Mouse (Mus musculus): ENCODE data around the gene Fgfr2. TPM values are rescaled to one million over a fixed set of nuclear protein-coding genes. Genes with fewer than 3 reads are reported as not detected.

Gene Fgfr2
- polyA plus RNA-seq, 1 experiment from 2014 or later = 169 TPM

DNA sequence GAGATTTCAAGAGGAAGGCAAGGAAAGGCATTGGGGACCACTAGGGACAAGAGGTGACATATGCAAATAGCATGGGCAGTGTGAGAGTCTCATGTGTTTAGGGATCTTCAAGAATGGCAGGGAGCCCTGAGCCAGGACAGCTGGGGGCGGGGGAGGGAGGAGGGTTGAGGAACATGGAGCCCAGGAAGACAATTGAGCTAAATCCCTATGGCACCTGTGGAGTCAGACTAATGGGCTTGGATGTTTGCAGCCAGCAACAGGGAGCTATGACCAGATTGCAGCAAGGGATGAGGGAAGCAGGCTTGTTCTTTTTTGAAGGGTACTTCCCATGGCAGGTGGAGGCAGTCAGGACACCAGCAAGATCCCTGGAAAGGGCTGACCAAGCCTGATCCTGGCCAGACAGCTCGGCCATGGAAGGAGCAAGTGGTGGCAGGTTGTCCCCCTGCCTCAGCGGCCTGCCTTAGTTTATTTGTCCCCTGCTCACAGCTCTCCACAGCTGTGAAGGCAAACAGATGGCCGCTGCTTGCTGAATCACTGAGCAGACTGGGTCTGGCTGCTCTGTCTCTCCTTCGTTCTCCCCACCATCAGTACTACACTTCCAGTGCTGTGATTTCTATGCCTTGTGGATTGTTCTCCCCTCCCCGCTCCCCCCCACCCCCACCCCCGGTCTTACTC, 737.6 kb downstream of the Fgfr2 start:
- no peak overlapping the region for H3K4me3 ChIP-seq (ENCODE audit: low read depth, low read length)
- no peak overlapping the region for H3K9ac ChIP-seq (replicated peaks; ENCODE audit: low read depth, low read length)
- 34% methylated on average over 7 of the region's 7 CpGs for WGBS
- H3K36me3 ChIP-seq (ENCODE audit: control insufficient read depth, insufficient read depth, low read length) = no peaks in the 10 kb centered on the region
- no peaks in the 10 kb centered on the region for H3K9me3 ChIP-seq (ENCODE audit: control insufficient read depth, low read depth, low read length)
- H3K27ac ChIP-seq (ENCODE audit: low read length) = no peak overlapping the region
- H3K27me3 ChIP-seq (ENCODE audit: control insufficient read depth, insufficient read depth, low read length) = no peaks in the 10 kb centered on the region
- peak; percentile 28; the same call in 1 of the 2 replicates for ATAC-seq (ENCODE audit: insufficient number of reproducible peaks, insufficient read depth, low FRiP score, low read depth)
- H3K4me2 ChIP-seq (replicated peaks; ENCODE audit: low read depth, low read length) = no peak overlapping the region
- H3K4me1 ChIP-seq (ENCODE audit: control insufficient read depth, insufficient read depth, low read length) = peaks cover 18% of the 10 kb centered on the region

DNA sequence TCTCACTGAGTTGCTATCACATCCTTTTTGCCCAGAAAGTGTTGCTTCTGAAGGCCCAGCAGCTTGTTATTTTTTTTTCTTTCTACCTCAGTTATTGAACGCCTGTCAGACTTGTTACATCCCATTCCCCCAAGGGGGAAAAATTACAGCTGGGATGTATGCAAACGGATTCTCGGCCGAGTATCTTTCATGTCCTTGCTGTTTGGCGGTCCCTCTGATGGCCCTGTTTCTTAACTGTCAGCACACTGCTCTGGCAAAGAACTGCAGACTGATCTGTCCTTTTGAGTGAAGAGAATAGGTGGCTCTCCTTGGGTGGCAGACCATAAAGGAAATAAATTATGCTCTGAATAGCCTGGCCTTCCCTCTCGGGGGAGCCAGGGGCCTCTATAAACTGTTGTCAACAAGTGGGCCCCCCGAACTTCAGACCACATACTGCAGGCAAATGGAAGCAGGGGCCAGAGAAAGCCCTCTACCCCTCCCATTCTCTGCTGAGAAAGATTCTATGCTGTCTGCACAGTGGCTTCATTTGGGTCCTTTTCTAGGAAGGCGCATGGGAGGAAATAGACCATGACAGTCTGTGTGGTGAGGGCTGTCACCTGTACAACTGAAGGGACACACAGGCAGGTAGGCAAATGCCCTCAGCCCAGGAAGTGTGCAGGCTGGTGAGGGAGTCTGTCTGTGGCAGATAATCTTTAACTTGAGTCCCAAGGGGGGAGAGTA, 738.3 kb downstream of the Fgfr2 start:
- H3K27ac ChIP-seq (ENCODE audit: low read length) = 0 out of 2 replicates have a peak overlapping the region, but pooled peaks have one; percentile 16
- H3K4me2 ChIP-seq (replicated peaks; ENCODE audit: low read depth, low read length) = no peak overlapping the region
- WGBS = 20% methylated on average over 8 of the region's 8 CpGs
- no peaks in the 10 kb centered on the region for H3K27me3 ChIP-seq (ENCODE audit: control insufficient read depth, insufficient read depth, low read length)
- no peak overlapping the region for H3K9ac ChIP-seq (replicated peaks; ENCODE audit: low read depth, low read length)
- peaks cover 18% of the 10 kb centered on the region for H3K4me1 ChIP-seq (ENCODE audit: control insufficient read depth, insufficient read depth, low read length)
- H3K4me3 ChIP-seq (ENCODE audit: low read depth, low read length) = no peak overlapping the region
- no peak for ATAC-seq (ENCODE audit: insufficient number of reproducible peaks, insufficient read depth, low FRiP score, low read depth)
- no peaks in the 10 kb centered on the region for H3K36me3 ChIP-seq (ENCODE audit: control insufficient read depth, insufficient read depth, low read length)
- no peaks in the 10 kb centered on the region for H3K9me3 ChIP-seq (ENCODE audit: control insufficient read depth, low read depth, low read length)

DNA sequence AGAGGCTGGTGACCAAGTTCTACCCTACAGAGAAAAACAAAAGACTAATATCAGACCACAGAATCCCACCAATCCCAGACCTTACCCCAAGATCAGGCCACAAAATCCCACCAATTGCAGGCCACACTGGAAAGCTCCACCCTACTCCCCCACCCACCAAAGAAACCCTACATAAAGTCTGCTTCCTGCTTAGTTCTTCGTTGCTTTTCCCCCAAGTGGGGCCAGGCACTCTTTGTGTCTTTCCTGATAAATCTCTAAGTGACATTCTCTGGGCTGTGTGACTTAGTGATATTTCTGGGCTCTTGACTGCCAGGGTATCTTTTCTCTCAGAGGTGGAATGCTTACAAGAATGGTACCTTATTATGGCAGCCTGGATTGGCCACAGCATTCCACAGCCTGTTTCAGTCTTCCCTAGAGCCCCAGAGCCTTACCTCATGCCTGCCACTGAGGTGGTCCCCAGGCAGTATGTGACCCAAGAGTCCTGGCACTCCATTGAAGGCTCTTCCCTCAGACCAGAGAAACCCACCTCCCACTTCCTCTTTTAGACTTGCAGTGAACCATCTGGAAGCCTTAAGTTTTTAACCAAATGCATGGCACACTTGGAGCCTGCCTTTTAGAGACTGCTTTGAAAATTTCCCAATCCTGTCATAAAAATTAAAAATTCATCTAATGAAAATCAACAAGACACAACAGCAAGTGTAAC, 742.4 kb downstream of the Fgfr2 start:
- Histone ChIP-seq H3K4me1 (ENCODE audit: control insufficient read depth, insufficient read depth, low read length) (peaks cover 10% of the 10 kb centered on the region), H3K27me3 (ENCODE audit: control insufficient read depth, insufficient read depth, low read length) (no peaks in the 10 kb centered on the region), H3K4me3 (ENCODE audit: low read depth, low read length) (no peak overlapping the region), H3K27ac (ENCODE audit: low read length) (no peak overlapping the region), H3K4me2 (replicated peaks; ENCODE audit: low read depth, low read length) (no peak overlapping the region), H3K36me3 (ENCODE audit: control insufficient read depth, insufficient read depth, low read length) (no peaks in the 10 kb centered on the region), H3K9me3 (ENCODE audit: control insufficient read depth, low read depth, low read length) (no peaks in the 10 kb centered on the region), H3K9ac (replicated peaks; ENCODE audit: low read depth, low read length) (no peak overlapping the region)
- no peak for ATAC-seq (ENCODE audit: insufficient number of reproducible peaks, insufficient read depth, low FRiP score, low read depth)
- 44% methylated on average over 1 of the region's 1 CpGs for WGBS

DNA sequence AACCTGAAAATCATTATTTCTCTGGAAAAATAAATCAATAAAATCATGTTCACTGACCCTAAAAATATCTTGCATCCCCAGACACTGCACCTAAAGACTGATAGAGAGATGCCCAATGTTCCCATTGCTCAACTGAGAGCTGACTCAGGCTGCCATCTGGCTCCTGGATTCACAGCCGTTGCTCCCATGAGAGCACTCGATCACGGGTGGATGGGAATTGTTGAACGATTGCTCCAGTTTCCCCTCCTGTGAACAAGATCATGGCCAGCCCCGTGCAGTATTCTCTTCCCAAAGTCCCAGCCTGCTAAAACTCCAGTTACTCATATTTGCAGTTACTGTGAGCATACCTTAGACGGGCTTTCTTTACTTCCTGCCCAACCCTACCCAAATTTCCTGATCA, 745.2 kb downstream of the Fgfr2 start:
- ATAC-seq (ENCODE audit: insufficient number of reproducible peaks, insufficient read depth, low FRiP score, low read depth) = no peak
- Histone ChIP-seq H3K4me1 (ENCODE audit: control insufficient read depth, insufficient read depth, low read length) (peaks cover 7% of the 10 kb centered on the region; the same call in 1 of the 2 replicates), H3K9me3 (ENCODE audit: control insufficient read depth, low read depth, low read length) (no peaks in the 10 kb centered on the region), H3K4me2 (replicated peaks; ENCODE audit: low read depth, low read length) (no peak overlapping the region), H3K4me3 (ENCODE audit: low read depth, low read length) (no peak overlapping the region), H3K9ac (replicated peaks; ENCODE audit: low read depth, low read length) (no peak overlapping the region), H3K27ac (ENCODE audit: low read length) (no peak overlapping the region), H3K27me3 (ENCODE audit: control insufficient read depth, insufficient read depth, low read length) (no peaks in the 10 kb centered on the region), H3K36me3 (ENCODE audit: control insufficient read depth, insufficient read depth, low read length) (no peaks in the 10 kb centered on the region)
- WGBS = 69% methylated on average over 6 of the region's 6 CpGs

DNA sequence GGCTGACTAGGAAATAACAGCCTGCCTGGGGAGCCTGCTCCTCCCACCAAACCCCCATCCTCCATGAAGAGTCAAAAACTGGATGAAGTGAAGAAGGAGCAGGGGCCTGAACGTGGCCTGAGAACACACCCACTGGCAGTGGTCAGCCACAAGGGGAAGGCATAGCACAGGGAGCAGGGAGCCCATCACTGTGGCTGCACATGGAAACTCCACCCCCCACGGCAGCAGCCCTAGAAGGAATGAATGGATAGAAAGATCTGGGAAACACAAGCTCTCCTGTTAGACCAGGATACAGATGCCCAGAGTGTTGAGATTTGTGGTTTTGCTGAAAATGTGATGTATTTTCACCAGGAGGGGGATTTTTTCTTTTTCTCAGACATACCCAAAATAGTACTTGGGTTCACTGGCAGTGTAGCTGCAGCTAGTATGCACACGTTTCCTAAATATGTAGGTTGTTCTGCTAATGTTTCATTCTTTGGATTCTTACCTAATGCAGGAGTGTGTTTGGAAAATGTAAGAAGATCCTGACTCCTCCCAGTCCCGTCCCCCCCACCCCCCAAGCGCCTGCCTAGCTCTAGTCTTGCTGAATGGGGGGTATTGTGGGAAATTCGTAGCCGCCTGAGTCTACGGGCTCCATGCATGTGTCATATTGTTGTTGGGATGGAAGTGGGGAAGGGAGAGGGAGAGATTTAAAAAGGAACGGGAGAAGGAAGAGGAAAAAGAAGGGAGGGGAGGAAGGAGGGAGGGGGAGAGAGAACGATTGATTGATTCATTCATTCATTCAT, 749.4 kb downstream of the Fgfr2 start:
- peak overlapping the region; percentile 15; the same call in 1 of the 2 replicates for H3K27ac ChIP-seq (ENCODE audit: low read length)
- no peak overlapping the region for H3K4me3 ChIP-seq (ENCODE audit: low read depth, low read length)
- H3K27me3 ChIP-seq (ENCODE audit: control insufficient read depth, insufficient read depth, low read length) = no peaks in the 10 kb centered on the region
- H3K9ac ChIP-seq (replicated peaks; ENCODE audit: low read depth, low read length) = no peak overlapping the region
- no peak overlapping the region for H3K4me2 ChIP-seq (replicated peaks; ENCODE audit: low read depth, low read length)
- no peak for ATAC-seq (ENCODE audit: insufficient number of reproducible peaks, insufficient read depth, low FRiP score, low read depth)
- H3K36me3 ChIP-seq (ENCODE audit: control insufficient read depth, insufficient read depth, low read length) = no peaks in the 10 kb centered on the region
- no peaks in the 10 kb centered on the region for H3K9me3 ChIP-seq (ENCODE audit: control insufficient read depth, low read depth, low read length)
- WGBS = 51% methylated on average over 10 of the region's 10 CpGs
- peaks cover 12% of the 10 kb centered on the region; the same call in 1 of the 2 replicates for H3K4me1 ChIP-seq (ENCODE audit: control insufficient read depth, insufficient read depth, low read length)

DNA sequence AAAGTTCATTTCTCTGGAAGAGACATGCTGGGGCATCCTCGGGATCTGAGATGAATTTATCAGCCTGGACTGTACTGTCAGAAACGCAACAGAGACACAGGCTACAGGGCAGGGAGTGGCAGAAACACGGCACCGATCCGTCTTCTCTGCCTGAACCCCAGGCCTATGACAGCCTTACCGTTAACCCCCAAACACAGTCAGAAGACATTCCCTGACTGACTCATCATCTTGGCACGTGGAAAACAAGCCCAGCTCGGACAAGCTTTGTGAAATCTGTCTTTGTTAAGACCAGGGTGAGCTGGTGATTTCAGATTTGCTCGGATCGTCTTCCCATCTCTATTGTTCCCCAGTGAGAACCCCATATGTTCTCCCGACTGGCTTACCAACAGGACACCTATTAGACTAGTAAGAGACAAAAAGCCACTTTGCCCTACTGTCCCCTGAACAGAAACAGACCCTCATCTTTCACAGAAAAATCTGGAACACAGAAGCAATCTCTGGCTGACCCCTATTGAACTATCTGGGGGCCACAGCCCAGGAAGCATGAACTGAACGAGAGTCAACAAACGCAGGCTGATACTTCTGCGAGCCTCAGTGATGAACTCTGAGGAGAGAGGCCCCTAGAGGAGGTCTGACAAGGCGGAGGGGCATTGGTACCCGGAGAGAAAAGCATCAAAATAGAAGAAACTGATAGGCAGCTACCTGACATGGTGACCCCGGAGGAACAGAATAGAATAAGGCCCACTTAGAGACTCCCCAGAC, 750.2 kb downstream of the Fgfr2 start:
- H3K36me3 ChIP-seq (ENCODE audit: control insufficient read depth, insufficient read depth, low read length) = no peaks in the 10 kb centered on the region
- H3K9me3 ChIP-seq (ENCODE audit: control insufficient read depth, low read depth, low read length) = no peaks in the 10 kb centered on the region
- peaks cover 12% of the 10 kb centered on the region; the same call in 1 of the 2 replicates for H3K4me1 ChIP-seq (ENCODE audit: control insufficient read depth, insufficient read depth, low read length)
- no peak overlapping the region for H3K4me3 ChIP-seq (ENCODE audit: low read depth, low read length)
- H3K9ac ChIP-seq (replicated peaks; ENCODE audit: low read depth, low read length) = no peak overlapping the region
- H3K27me3 ChIP-seq (ENCODE audit: control insufficient read depth, insufficient read depth, low read length) = no peaks in the 10 kb centered on the region
- no peak overlapping the region for H3K4me2 ChIP-seq (replicated peaks; ENCODE audit: low read depth, low read length)
- ATAC-seq (ENCODE audit: insufficient number of reproducible peaks, insufficient read depth, low FRiP score, low read depth) = no peak
- H3K27ac ChIP-seq (ENCODE audit: low read length) = no peak overlapping the region; the same call in 1 of the 2 replicates
- WGBS = 33% methylated on average over 17 of the region's 17 CpGs

DNA sequence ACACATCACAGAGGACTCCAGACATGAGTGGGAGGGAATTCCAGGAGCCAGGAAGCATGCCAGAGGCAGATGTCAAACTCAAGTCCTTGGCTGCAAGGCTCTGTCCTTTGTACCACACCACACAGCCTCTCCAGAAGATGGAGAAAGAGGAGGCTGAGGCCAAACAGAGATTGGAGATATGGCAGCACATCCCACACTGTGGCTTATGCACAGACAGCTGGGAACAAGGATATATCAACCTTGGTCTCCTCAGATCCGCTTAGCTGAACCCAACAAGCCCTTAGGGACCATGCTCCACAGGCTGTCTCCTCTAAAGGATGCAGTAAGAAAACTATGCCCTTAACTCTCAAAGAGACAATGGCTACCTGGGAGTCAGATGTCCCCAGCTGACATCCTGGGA, 751.3 kb downstream of the Fgfr2 start:
- H3K4me1 ChIP-seq (ENCODE audit: control insufficient read depth, insufficient read depth, low read length) = peaks cover 12% of the 10 kb centered on the region; the same call in 1 of the 2 replicates
- ATAC-seq (ENCODE audit: insufficient number of reproducible peaks, insufficient read depth, low FRiP score, low read depth) = no peak
- no peak overlapping the region for H3K4me2 ChIP-seq (replicated peaks; ENCODE audit: low read depth, low read length)
- no peaks in the 10 kb centered on the region for H3K9me3 ChIP-seq (ENCODE audit: control insufficient read depth, low read depth, low read length)
- H3K27ac ChIP-seq (ENCODE audit: low read length) = no peak overlapping the region
- no peak overlapping the region for H3K9ac ChIP-seq (replicated peaks; ENCODE audit: low read depth, low read length)
- WGBS = 88% methylated on average over 1 of the region's 1 CpGs
- H3K4me3 ChIP-seq (ENCODE audit: low read depth, low read length) = no peak overlapping the region
- H3K27me3 ChIP-seq (ENCODE audit: control insufficient read depth, insufficient read depth, low read length) = no peaks in the 10 kb centered on the region
- H3K36me3 ChIP-seq (ENCODE audit: control insufficient read depth, insufficient read depth, low read length) = no peaks in the 10 kb centered on the region

All from stomach, embryonic 14.5 days (tissue).